Mouse (Mus musculus) CH12.LX (cell line): ENCODE measurements around the gene Tnfaip8l2. TPM values are rescaled to one million over a fixed set of nuclear protein-coding genes. Genes with fewer than 3 reads are reported as not detected.
"Not testable (repeated sequence)": the region's sequence is repeated elsewhere in the genome, so short reads cannot be mapped to it uniquely, and the experiment has no call there.

Experiments
- DNase-seq: peaks from one replicate; pipeline ENCODE4 v3.0.0-alpha.2; 2013; ENCODE audit errors: extremely low read depth
- H3K27ac ChIP-seq: 2 replicates; pipeline ENCODE4 v1.5.1; 2012; ENCODE audit warnings: low read depth, mild to moderate bottlenecking, control low read depth, moderate library complexity; ENCODE audit not compliant: insufficient read depth
- H3K27me3 ChIP-seq: replicated peaks from 2 replicates; pipeline ENCODE3; 2012; ENCODE audit warnings: inconsistent platforms
- H3K36me3 ChIP-seq, 2 experiments: replicated peaks in 1 of 2; 2 replicates each; pipeline versions ENCODE3 to v1.6.1; 2012; ENCODE audit warnings: inconsistent platforms in 1 of 2, low read length in 1 of 2, mild to moderate bottlenecking in 1 of 2, mixed read lengths in 1 of 2, moderate library complexity in 1 of 2; ENCODE audit not compliant: control insufficient read depth in 1 of 2, insufficient read depth in 1 of 2
- H3K4me1 ChIP-seq, 2 experiments: 2 replicates each; pipeline ENCODE4 v1.6.1; 2012; ENCODE audit warnings: inconsistent platforms in 1 of 2, moderate library complexity in 1 of 2; ENCODE audit not compliant: insufficient read depth in 2 of 2, control insufficient read depth in 1 of 2
- H3K4me2 ChIP-seq: 2 replicates; pipeline ENCODE4 v1.6.1; 2012; ENCODE audit warnings: low read depth, mild to moderate bottlenecking, control low read depth; ENCODE audit not compliant: poor library complexity, insufficient read depth, severe bottlenecking
- H3K4me3 ChIP-seq, 3 experiments: fragments of 150-350 bp in 1 of 3; sonication (generic) in 1 of 3; replicated peaks in 1 of 3; 2 replicates each; pipeline versions ENCODE3 to v1.5.1; 2011 to 2012; ENCODE audit warnings: low read depth in 2 of 3, low read length in 2 of 3, mild to moderate bottlenecking in 2 of 3, moderate library complexity in 2 of 3, control low read depth in 1 of 3, improper control_type of control experiment in 1 of 3, inconsistent platforms in 1 of 3, mixed read lengths in 1 of 3; ENCODE audit not compliant: poor library complexity in 1 of 3
- H3K79me2 ChIP-seq: replicated peaks from 2 replicates; pipeline ENCODE4 v1.6.1; 2012; ENCODE audit warnings: mild to moderate bottlenecking, moderate library complexity; ENCODE audit not compliant: control insufficient read depth, poor library complexity, insufficient read depth, severe bottlenecking; ENCODE audit errors: extremely low read depth
- H3K9ac ChIP-seq: 2 replicates; pipeline ENCODE4 v1.6.1; 2012; ENCODE audit warnings: low read depth, mild to moderate bottlenecking, control low read depth, moderate library complexity; ENCODE audit not compliant: insufficient read depth
- H3K9me3 ChIP-seq: replicated peaks from 2 replicates; pipeline ENCODE3; 2012; ENCODE audit warnings: low read length, inconsistent platforms, mixed read lengths
- BHLHE40 ChIP-seq: IDR thresholded peaks from 2 replicates; pipeline ENCODE4 v1.6.1; 2011; ENCODE audit warnings: mild to moderate bottlenecking, low read depth, low read length, improper control_type of control experiment
- CHD1 ChIP-seq: IDR thresholded peaks from 2 replicates; pipeline ENCODE4 v1.6.1; 2012; ENCODE audit warnings: low read depth, low read length, improper control_type of control experiment, inconsistent platforms
- CHD2 ChIP-seq: IDR thresholded peaks from 2 replicates; pipeline ENCODE4 v1.6.1; 2011; ENCODE audit warnings: low read length, improper control_type of control experiment
- CTCF ChIP-seq, 2 experiments: IDR thresholded peaks in 1 of 2; conservative IDR thresholded peaks in 1 of 2; 2 replicates each; pipeline ENCODE4 v1.5.1; 2011 to 2012; ENCODE audit warnings: low read depth in 2 of 2, low read length in 2 of 2, improper control_type of control experiment in 1 of 2, inconsistent platforms in 1 of 2, mild to moderate bottlenecking in 1 of 2, moderate library complexity in 1 of 2
- E2F4 ChIP-seq: IDR thresholded peaks from 2 replicates; pipeline ENCODE4 v1.6.1; 2011; ENCODE audit warnings: low read depth, low read length, improper control_type of control experiment; ENCODE audit not compliant: insufficient replicate concordance
- EP300 ChIP-seq: IDR thresholded peaks from 2 replicates; pipeline ENCODE4 v1.6.1; 2011; ENCODE audit warnings: low read length, improper control_type of control experiment
- ETS1 ChIP-seq: conservative IDR thresholded peaks from 2 replicates; pipeline ENCODE4 v1.6.1; 2012; ENCODE audit warnings: low read depth, mild to moderate bottlenecking, inconsistent platforms, low read length, improper control_type of control experiment, moderate library complexity
- HCFC1 ChIP-seq: IDR thresholded peaks from 2 replicates; pipeline ENCODE4 v1.6.1; 2012; ENCODE audit warnings: low read depth, mild to moderate bottlenecking, inconsistent platforms, low read length, improper control_type of control experiment
- JUND ChIP-seq: conservative IDR thresholded peaks from 2 replicates; pipeline ENCODE4 v1.6.1; 2011; ENCODE audit warnings: low read depth, low read length, improper control_type of control experiment
- KAT2A ChIP-seq: IDR thresholded peaks from 2 replicates; pipeline ENCODE4 v1.6.1; 2012; ENCODE audit warnings: low read length, improper control_type of control experiment, inconsistent platforms; ENCODE audit not compliant: insufficient replicate concordance
- MAFK ChIP-seq: IDR thresholded peaks from 2 replicates; pipeline ENCODE4 v1.6.1; 2011; ENCODE audit warnings: low read length, improper control_type of control experiment; ENCODE audit not compliant: insufficient replicate concordance
- MAX ChIP-seq: IDR thresholded peaks from 2 replicates; pipeline ENCODE4 v1.6.1; 2011; ENCODE audit warnings: low read length, improper control_type of control experiment
- MAZ ChIP-seq: IDR thresholded peaks from 2 replicates; pipeline ENCODE4 v1.6.1; 2012; ENCODE audit warnings: low read depth, mild to moderate bottlenecking, inconsistent platforms, low read length, improper control_type of control experiment, moderate library complexity
- MEF2A ChIP-seq: IDR thresholded peaks from 2 replicates; pipeline ENCODE4 v1.6.1; 2014; ENCODE audit warnings: low read depth, mild to moderate bottlenecking, inconsistent platforms, low read length, improper control_type of control experiment, borderline replicate concordance
- NELFE ChIP-seq: IDR thresholded peaks from 2 replicates; pipeline ENCODE4 v1.6.1; 2011; ENCODE audit warnings: low read depth, low read length, improper control_type of control experiment
- NRF1 ChIP-seq: IDR thresholded peaks from 2 replicates; pipeline ENCODE4 v1.6.1; 2014; ENCODE audit warnings: low read depth, mild to moderate bottlenecking, inconsistent platforms, low read length, improper control_type of control experiment, moderate library complexity
- PAX5 ChIP-seq: IDR thresholded peaks from 2 replicates; pipeline ENCODE4 v1.6.1; 2012; ENCODE audit warnings: low read length, inconsistent platforms, mixed read lengths
- RAD21 ChIP-seq: IDR thresholded peaks from 2 replicates; pipeline ENCODE4 v1.6.1; 2011; ENCODE audit warnings: low read depth, mild to moderate bottlenecking, low read length, improper control_type of control experiment, moderate library complexity
- SIN3A ChIP-seq: IDR thresholded peaks from 2 replicates; pipeline ENCODE4 v1.6.1; 2012; ENCODE audit warnings: low read length, improper control_type of control experiment, inconsistent platforms
- TBP ChIP-seq: conservative IDR thresholded peaks from 2 replicates; pipeline ENCODE4 v1.6.1; 2011; ENCODE audit warnings: low read depth, low read length, improper control_type of control experiment
- TCF12 ChIP-seq: IDR thresholded peaks from 2 replicates; pipeline ENCODE4 v1.6.1; 2014; ENCODE audit warnings: low read depth, mild to moderate bottlenecking, inconsistent platforms, low read length, improper control_type of control experiment
- ZKSCAN1 ChIP-seq: IDR thresholded peaks from 2 replicates; pipeline ENCODE4 v1.6.1; 2012; ENCODE audit warnings: low read depth, inconsistent platforms, low read length, improper control_type of control experiment, borderline replicate concordance
- ZMIZ1 ChIP-seq: IDR thresholded peaks from 2 replicates; pipeline ENCODE4 v1.6.1; 2012; ENCODE audit warnings: low read depth, mild to moderate bottlenecking, inconsistent platforms, low read length, improper control_type of control experiment
- ZNF384 ChIP-seq: IDR thresholded peaks from 2 replicates; pipeline ENCODE4 v1.6.1; 2012; ENCODE audit warnings: low read depth, low read length, improper control_type of control experiment, inconsistent platforms
- dilution Hi-C: fragments of 300-500 bp; cut with MboI; formaldehyde crosslinking; loops from 2 replicates; pipeline ENCODE4 v1.14.3; 2020; ENCODE audit warnings: low sequenced_read_pairs; ENCODE audit not compliant: extremely low pct_unique_long_range_greater_than_20kb, extremely low pct_ligation_motif_present
- in situ Hi-C: fragments of 300-500 bp; cut with MboI; formaldehyde crosslinking; loops from 3 replicates; pipeline ENCODE4 v1.14.3; 2019; ENCODE audit warnings: low sequenced_read_pairs, low pct_ligation_motif_present, low pct_unique_long_range_greater_than_20kb, mixed read lengths
- polyA plus RNA-seq: library from polyadenylated mRNA; unstranded; fragments of >175 nt; gene quantifications from 2 replicates; pipeline ENCODE4 v1.2.1, GENCODE M21; 2012; ENCODE audit warnings: low read depth; ENCODE audit not compliant: insufficient read length
- total RNA-seq, 2 experiments: library from RNA; depleted of rRNA; stranded (reverse); fragments of 300-350 nt in 1 of 2; fragments of >200 nt in 1 of 2; gene quantifications; 2 replicates each; pipeline ENCODE4 v1.2.3; 2012 to 2014

Gene Tnfaip8l2
- total and polyA plus RNA-seq, 3 experiments: 18.2 to 28.2 (median 26.2) TPM

DNA sequence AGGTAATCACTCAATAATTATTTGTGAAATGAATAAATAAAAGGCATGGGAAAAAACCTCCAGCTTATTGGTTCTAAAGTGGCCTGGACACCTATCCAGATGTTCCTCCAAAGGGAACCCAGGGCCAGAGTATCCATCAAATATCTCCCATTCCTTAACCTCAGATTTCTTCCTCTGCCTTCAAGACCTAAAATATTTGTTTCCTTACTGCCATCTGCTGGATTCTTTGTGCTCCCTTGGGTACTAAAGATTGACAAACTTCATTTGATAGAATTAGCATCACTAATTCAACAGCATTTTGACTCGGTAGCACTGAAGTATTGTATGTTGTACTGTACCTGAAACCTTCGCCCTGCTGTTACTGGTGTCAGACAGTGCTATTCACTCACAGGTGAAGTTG is 34.3 kb downstream of the Tnfaip8l2 start:
- in situ Hi-C loops (no loop called here), dilution Hi-C loops (no loop called here)
- no peak overlapping the region for H3K27ac ChIP-seq
- no peak overlapping the region for H3K4me2 ChIP-seq
- H3K79me2 ChIP-seq: peaks cover 36% of the 10 kb centered on the region
- no peaks in the 10 kb centered on the region for H3K9me3 ChIP-seq
- TF ChIP-seq NRF1: no peak
- TF ChIP-seq SIN3A: no peak
- TF ChIP-seq HCFC1: no peak
- peak; percentile 9 for TF ChIP-seq RAD21
- TF ChIP-seq MEF2A: no peak
- no peak for TF ChIP-seq E2F4
- TF ChIP-seq CHD2: no peak
- peak in 1 of 2 experiments; percentile 51; a peak in 2 of 4 replicates for TF ChIP-seq CTCF (conservative IDR thresholded peaks at IDR 0.05 in 1 of 2, IDR thresholded peaks at IDR 0.05 in 1 of 2; ENCODE audit: low read depth in 2 of 2, low read length in 2 of 2)
- TF ChIP-seq, all 38 proteins: peak for 2
- Histone ChIP-seq H3K36me3 (peaks cover 0 to 8% of the 10 kb centered on the region in 2 experiments), H3K9ac (no peak overlapping the region), H3K4me3 (no peak overlapping the region), H3K4me1 (peaks cover 3 to 25% of the 10 kb centered on the region in 2 experiments; a peak in 3 of 4 replicates), H3K27me3 (no peaks in the 10 kb centered on the region)
- no peak for DNase-seq

DNA sequence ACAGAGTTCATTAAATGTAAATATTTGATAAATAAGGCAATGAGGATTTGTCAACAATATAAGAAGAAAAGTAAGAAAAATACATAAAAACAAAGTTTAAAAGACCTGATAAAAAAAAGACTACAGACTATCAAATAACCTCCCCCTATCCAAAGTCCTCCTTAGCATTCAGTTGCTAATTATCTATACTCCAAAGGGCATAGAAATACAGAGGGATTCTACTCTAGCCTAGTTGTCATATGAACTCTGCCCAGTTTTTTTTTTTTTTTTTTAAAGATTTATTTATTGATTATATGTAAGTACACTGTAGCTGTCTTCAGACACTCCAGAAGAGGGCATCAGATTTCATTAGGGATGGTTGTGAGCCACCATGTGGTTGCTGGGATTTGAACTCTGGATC is 34.9 kb downstream of the Tnfaip8l2 start:
- H3K27ac ChIP-seq, H3K4me2 ChIP-seq, DNase-seq, H3K27me3 ChIP-seq, dilution Hi-C loops, H3K9me3 ChIP-seq, in situ Hi-C loops: not testable (repeated sequence)
- H3K79me2 ChIP-seq: peaks cover 40% of the 10 kb centered on the region
- TF ChIP-seq TBP (0 out of 2 replicates have a peak, but pooled peaks have one; percentile 11), ZNF384 (peak; percentile 54; the same call in 1 of the 2 replicates)
- H3K9ac ChIP-seq: peak overlapping the region; percentile 88; the same call in 1 of the 2 replicates
- H3K36me3 ChIP-seq: peaks cover 0 to 11% of the 10 kb centered on the region in 2 experiments
- H3K4me1 ChIP-seq: peaks cover 3 to 21% of the 10 kb centered on the region in 2 experiments; a peak in 3 of 4 replicates
- H3K4me3 ChIP-seq: peak overlapping the region in 2 of 3 experiments; percentile 77 to 97

DNA sequence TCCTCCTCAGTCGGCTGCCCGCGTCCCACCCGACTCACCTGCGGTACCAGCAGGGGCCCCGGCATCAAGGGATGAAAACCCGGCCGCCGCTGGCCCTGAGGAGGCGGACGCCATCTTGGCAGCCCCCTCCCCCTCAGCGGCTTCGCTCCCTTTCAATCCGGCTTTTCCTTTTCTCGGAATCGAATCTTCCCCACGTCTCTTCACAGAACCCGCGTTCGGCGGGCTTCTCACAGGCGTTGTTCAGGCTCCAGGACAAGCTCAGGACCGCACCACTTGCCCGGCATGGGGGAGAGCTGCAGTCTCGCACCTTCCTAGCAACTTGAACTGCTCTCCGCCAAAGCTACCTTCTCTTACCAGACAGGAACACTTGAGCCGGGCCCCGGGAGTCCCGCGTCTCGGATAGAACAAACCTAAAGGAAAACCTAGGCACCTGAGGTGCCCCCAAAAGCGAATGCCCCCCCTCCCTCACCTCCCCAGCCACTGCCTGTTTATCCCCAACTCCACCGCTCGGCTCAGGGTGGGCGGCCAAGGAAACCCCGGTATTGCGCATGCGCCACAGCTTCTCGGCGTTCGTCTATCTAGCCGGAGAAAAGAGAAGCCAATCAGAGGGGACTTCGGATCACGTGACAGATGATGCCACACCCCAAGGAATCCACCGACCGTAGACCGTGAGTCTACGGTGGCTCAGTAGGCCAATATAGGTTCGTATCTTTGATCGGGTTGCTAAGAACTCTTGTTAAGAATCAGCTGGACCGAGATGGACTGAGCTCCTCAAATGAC is 35.6 kb downstream of the Tnfaip8l2 start, which contains the start of gene Pip5k1a:
Gene Pip5k1a, minus strand, starts transcription at position 593 of the 780 bp plus-strand sequence.
- H3K4me2 ChIP-seq: peak within 1 kb of the TSS; percentile 100
- dilution Hi-C loops: no loop called here
- H3K9ac ChIP-seq: peak within 1 kb of the TSS; percentile 88
- H3K27ac ChIP-seq: peak within 1 kb of the TSS; percentile 5; the same call in 1 of the 2 replicates
- DNase-seq: peak; percentile 99
- H3K4me3 ChIP-seq: peak within 1 kb of the TSS; percentile 94 to 97 (median 94)
- peaks cover 44% of the 10 kb centered on the region for H3K79me2 ChIP-seq
- H3K4me1 ChIP-seq: peaks cover 3 to 18% of the 10 kb centered on the region in 2 experiments; a peak in 3 of 4 replicates
- no peaks in the 10 kb centered on the region for H3K9me3 ChIP-seq
- H3K36me3 ChIP-seq: peaks cover 0 to 18% of the 10 kb centered on the region in 2 experiments
- H3K27me3 ChIP-seq: no peaks in the 10 kb centered on the region
- in situ Hi-C loops: no loop called here
- no peak for TF ChIP-seq ZKSCAN1
- peak; percentile 77 for TF ChIP-seq NELFE
- TF ChIP-seq CHD1: peak; percentile 60; the same call in 1 of the 2 replicates
- no peak for TF ChIP-seq ZMIZ1
- no peak; the same call in 1 of the 2 replicates for TF ChIP-seq MEF2A
- TF ChIP-seq NRF1: peak; percentile 97
- TF ChIP-seq TCF12: peak; percentile 59
- no peak for TF ChIP-seq MAZ
- peak; percentile 96 for TF ChIP-seq MAX
- no peak for TF ChIP-seq ETS1
- peak; percentile 84 for TF ChIP-seq BHLHE40
- TF ChIP-seq MAFK: no peak
- TF ChIP-seq PAX5: no peak
- no peak for TF ChIP-seq CHD2
- no peak for TF ChIP-seq JUND
- peak; percentile 42; the same call in 1 of the 2 replicates for TF ChIP-seq KAT2A
- TF ChIP-seq EP300: no peak
